Mouse (Mus musculus): Measurements from ENCODE around the gene Olfr135. TPM values are rescaled to one million over a fixed set of nuclear protein-coding genes. Genes with fewer than 3 reads are reported as not detected.

Olfr135 gene
- polyA plus RNA-seq (2015; fragmentation: Nextera tagmentation; extraction: Ambion mirVana) = not detected in 2 replicates

GRCm38 (mm10) chr17:38204035-38204434 lies at the start of gene Olfr135:
Olfr135 (plus strand) TSS chr17:38204335.

DNA sequence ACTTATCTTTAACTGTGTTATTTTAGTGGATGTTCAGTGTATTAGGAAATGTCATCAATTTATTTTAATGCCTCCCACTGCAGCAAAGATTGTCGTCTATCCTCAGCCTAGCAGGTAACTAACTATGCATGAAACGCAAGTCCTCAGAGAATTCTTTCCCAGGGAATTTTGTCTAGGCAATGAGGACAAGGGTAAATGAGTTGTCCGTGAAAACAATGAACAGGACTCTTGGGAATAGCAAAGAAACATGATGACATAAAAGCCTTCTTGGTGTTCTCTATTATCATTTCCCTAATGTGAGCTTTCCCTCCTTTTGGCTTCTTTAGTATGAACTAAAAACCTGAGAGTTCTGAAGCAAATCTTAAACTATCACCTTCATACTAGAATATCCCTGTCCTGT lies 33.0 kb upstream of the Olfr135 start, which contains the start of gene Olfr134:
Olfr134 (plus strand) TSS at position 301 of the 400 bp plus-strand sequence.

Other genes with a start within 250 kb of the Olfr135 start
- not detected in 2 replicates for gene Olfr129, start 144.3 kb upstream of the Olfr135 start, polyA plus RNA-seq (2015; fragmentation: Nextera tagmentation; extraction: Ambion mirVana)
- not detected in 2 replicates for gene Olfr130, start 140.4 kb upstream of the Olfr135 start, polyA plus RNA-seq (2015; fragmentation: Nextera tagmentation; extraction: Ambion mirVana)
- gene Olfr131, start 115.6 kb upstream of the Olfr135 start, polyA plus RNA-seq (2015; fragmentation: Nextera tagmentation; extraction: Ambion mirVana) = not detected in 2 replicates
- not detected in 2 replicates for gene Olfr132, start 69.8 kb upstream of the Olfr135 start, polyA plus RNA-seq (2015; fragmentation: Nextera tagmentation; extraction: Ambion mirVana)
- not detected in 2 replicates for gene Olfr133, start 59.1 kb upstream of the Olfr135 start, polyA plus RNA-seq (2015; fragmentation: Nextera tagmentation; extraction: Ambion mirVana)
- gene Olfr134, start 32.9 kb upstream of the Olfr135 start, polyA plus RNA-seq (2015; fragmentation: Nextera tagmentation; extraction: Ambion mirVana) = not detected in 2 replicates
- gene Olfr138, start 56.7 kb downstream of the Olfr135 start, polyA plus RNA-seq (2015; fragmentation: Nextera tagmentation; extraction: Ambion mirVana) = not detected in 2 replicates
- gene Olfr137, start 103.2 kb downstream of the Olfr135 start, polyA plus RNA-seq (2015; fragmentation: Nextera tagmentation; extraction: Ambion mirVana) = not detected in 2 replicates
- not detected in 2 replicates for gene Olfr136, start 125.5 kb downstream of the Olfr135 start, polyA plus RNA-seq (2015; fragmentation: Nextera tagmentation; extraction: Ambion mirVana)
- not detected in 2 replicates for gene Esp36, start 215.8 kb downstream of the Olfr135 start, polyA plus RNA-seq (2015; fragmentation: Nextera tagmentation; extraction: Ambion mirVana)